Mouse (Mus musculus): ENCODE results near the gene Aox2. TPM values are rescaled to one million over a fixed set of nuclear protein-coding genes. Genes with fewer than 3 reads are reported as not detected.

The Aox2 gene
- polyA plus RNA-seq, 1 experiment: 0.03 TPM

DNA sequence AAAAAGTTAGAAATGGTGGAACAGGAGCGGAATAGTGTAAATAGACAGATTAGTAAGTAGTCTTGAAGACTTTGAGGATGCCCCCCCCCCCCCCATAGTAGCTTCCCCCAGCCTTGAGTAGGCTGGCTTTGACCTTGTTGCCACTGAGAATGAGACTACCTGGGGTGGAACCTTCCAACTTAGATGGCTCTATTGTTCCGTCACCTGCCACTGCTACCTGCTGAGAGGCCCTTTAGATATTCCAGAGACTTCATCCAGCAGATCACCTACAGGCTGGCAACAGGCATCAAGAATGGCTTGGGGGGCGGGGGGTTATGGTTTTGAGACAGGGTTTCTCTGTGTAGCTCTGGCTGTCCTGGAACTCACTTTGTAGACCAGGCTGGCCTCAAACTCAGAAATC, 146.4 kb downstream of the Aox2 start:
- TF ChIP-seq POLR2A (IDR thresholded peaks at IDR 0.05; ENCODE audit: low read depth, low read length): no peak
- Histone ChIP-seq H3K27me3 (replicated peaks; ENCODE audit: control insufficient read depth, insufficient read depth, low read length) (no peaks in the 10 kb centered on the region), H3K27ac (ENCODE audit: insufficient read depth, low read depth, low read length) (no peak overlapping the region), H3K4me1 (ENCODE audit: control insufficient read depth, insufficient read depth, low read length) (0 out of 2 replicates have a peak, but pooled peaks cover 4% of the 10 kb centered on the region), H3K36me3 (ENCODE audit: control insufficient read depth, insufficient read depth, low read length) (peaks cover 10% of the 10 kb centered on the region; the same call in 1 of the 2 replicates), H3K4me3 (ENCODE audit: insufficient read depth, low read depth, low read length) (no peak overlapping the region)
- no peak for DNase-seq
- whole genome bisulfite sequencing: 97% methylated on average over 3 of the region's 3 CpGs

Other genes starting within 250 kb of the Aox2 start
- gene Aox1, start 248.4 kb upstream of the Aox2 start, polyA plus RNA-seq (2012; rRNA removed): 1.3 and 1.8 TPM in 2 replicates
- gene Aox3, start 165.2 kb upstream of the Aox2 start, polyA plus RNA-seq (2012; rRNA removed): 1.1 and 1.2 TPM in 2 replicates
- 0.04 and 0.14 TPM in 2 replicates for gene Aox4, start 67.9 kb upstream of the Aox2 start, polyA plus RNA-seq (2012; rRNA removed)
- gene Bzw1, start 114.6 kb downstream of the Aox2 start, polyA plus RNA-seq (2012; rRNA removed): 24.8 and 32.2 TPM in 2 replicates
- gene Clk1, start 145.7 kb downstream of the Aox2 start, polyA plus RNA-seq (2012; rRNA removed): 35.1 and 45.9 TPM in 2 replicates
- 19.7 and 21.3 TPM in 2 replicates for gene Nif3l1, start 166.8 kb downstream of the Aox2 start, polyA plus RNA-seq (2012; rRNA removed)
- 18.4 and 25.5 TPM in 2 replicates for gene Ppil3, start 167.2 kb downstream of the Aox2 start, polyA plus RNA-seq (2012; rRNA removed)
- 7.0 and 8.7 TPM in 2 replicates for gene Orc2, start 226.8 kb downstream of the Aox2 start, polyA plus RNA-seq (2012; rRNA removed)

All from kidney, adult 2 months (tissue).